Mouse (Mus musculus): ENCODE data around the gene Inka2.

Gene Inka2

DNA sequence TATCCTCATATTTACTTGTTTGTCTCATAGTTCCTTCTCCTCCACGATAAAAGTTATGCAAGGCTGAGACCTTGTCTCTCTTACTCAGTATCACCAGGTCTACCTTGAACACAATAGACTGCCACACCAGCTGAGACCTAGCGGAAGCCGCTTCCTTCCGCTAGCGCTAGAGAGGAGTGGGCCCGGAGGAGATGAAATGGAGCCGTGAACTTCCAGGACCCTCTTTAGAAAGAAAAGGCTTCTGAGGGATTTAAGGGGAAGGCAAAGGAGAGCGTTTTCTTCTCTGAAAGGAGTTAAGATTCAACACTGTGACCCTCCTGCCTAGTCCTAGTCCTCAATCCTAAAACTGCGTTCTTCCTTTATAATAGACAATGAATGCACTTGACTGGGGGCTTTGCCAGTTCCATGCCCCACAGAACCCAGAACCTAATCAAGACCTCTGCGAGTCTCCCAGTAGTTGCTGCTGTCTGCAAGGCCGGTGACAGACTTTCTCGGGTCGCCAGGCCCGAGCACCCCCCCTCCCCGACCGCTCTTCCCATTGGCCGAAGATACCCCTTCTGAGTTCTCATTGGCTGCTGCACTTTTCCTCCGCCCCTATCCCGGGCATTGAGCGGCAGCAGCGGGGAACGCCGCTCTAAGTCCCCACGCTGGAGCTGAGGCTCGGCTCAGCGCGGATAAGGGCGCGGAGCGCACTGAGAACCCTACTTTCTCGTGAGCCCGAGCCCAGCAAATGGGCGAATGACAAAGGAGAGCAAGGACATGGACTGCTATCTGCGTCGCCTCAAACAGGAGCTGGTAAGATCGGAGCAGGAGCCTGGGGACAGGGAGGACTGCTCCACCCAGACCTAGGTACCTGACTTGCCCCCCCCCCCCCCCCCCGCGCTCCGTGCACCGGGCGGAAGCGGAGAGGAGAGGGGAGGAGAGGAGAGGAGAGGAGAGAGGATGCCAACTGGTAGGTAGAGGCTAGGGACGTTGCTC lies at the start of gene Inka2:
Gene Inka2 (plus strand): TSS at position 569 of the 978 bp plus-strand sequence.
- CTCF ChIA-PET = interaction anchor here (0.6 kb wide), 1 partner anchor 56 kb away, joined by 4 read pairs; no protein-coding TSS in a partner anchor

DNA sequence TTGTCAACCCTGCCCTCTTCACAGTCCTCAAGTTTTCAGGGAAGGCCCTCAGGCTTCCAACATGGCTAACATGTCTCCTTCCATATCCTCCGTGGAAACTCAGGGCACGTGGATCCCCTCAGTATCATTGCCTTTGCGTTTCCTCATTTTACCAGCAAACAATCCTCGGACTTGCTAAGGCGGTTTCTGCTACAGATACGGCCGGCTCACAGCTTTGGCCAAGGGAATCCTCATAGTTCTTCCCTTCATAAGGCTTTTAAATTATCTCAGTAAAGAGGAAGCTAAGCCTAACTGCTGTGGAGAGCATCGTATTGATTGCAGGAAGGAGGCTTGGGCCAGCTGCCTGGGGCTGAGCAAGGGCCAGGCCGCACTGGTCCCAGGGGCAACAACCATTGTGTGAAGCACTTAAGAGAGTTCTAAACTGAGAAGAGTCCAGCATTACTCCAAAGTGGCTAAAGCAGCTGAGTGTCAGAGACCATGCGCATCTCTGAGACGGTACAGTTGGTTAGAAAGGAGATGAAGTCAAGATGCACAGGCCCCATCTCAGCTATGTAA lies 49.3 kb upstream of the Inka2 start:
- CTCF ChIA-PET = no interaction called here

DNA sequence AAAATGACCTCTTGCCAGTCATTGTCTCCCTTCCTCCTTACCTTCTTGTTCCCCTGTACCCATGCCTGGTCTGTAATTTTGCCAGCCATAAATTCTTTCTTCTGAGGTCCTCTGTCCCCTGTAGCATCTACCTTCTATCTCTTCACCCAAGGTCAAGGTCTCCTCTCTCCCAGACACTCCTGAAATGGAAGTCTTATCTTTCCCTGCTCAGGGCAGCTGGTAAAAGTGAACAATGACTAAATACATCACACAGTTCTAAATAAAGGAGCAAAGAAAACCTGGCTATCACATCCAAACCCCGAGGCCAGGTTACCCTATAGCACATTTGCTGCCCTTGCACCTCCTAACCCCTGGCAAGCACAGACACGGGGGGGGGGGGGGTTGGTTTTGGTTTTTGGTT lies 43.9 kb upstream of the Inka2 start:
- CTCF ChIA-PET = interaction anchor here (0.6 kb wide), 1 partner anchor 1109 kb away, joined by 5 read pairs; no protein-coding TSS in a partner anchor

DNA sequence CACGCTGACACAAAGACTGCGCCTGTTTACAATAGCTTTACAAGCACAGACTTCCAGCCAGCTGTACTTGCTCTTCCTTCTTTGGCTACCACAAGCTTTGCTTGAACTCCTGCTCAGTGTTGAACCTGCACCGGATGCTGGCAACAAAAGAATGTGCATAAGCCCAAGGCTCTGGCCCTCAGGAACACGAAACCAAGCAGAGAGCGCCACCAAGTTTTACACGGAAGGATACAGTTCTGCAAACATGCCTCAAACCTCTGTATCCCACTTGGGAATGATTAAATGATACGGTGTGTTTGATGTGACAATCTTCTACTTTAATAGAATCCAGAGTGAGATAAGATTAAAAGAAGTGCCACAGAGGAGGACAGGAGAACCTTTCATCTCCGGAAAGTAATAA lies 41.4 kb upstream of the Inka2 start:
- CTCF ChIA-PET = no interaction called here

DNA sequence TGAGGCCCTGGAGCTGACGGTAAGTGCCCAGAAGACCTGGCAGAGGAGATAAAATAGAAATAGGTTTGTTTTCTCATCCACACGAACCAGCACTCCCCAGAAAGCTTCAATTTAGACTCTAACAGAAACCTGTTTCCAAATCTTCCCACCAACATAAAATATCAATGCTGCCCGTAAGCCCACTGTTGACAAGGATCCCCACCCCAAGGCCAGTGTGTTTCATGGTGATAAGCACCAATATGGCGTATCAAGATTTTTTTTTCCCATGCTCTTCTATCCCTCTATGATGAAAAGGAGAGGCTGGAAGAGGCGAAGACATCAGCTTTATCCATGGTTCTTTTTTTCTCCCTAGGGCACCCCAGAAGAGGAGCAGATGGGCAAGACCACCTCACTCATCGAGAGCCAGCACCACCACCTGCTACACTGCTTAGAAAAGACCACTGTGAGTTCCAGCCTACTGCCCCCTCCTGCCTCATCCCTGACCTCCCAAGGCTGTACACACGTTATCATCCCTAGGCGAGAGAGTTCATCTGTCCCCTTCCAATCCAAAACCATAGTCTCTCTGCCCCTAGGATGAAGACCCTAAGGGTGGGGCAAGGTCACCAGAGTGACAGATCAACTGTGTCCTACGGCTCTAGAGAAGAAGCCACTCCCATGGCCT lies 39.2 kb upstream of the Inka2 start:
- CTCF ChIA-PET = no interaction called here

DNA sequence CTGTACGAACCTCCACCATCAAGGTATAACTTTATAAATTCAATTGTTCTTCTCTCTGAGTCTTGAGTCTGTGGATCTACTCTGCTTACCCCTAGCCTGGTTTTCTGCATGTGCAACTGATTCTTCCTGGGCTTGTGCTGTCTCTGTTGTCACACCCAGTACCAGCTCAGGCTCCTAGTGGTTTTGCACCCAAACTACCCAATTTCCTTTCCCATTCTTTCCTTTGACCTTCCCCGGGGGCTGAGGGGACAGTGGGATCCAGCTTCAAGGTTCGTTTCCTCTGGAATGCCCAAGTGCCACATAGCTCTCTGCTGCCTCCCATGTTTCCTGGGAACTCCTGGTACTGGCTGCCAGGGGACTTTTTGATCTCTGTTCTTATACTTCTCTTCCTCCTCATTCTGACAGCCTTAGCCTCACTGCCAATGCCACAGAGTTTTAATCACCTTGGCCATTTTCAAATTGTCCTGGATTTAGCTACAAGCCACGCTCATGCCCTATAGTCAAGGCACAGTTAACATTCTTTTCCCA lies 37.3 kb upstream of the Inka2 start:
- CTCF ChIA-PET = interaction anchor here (1.0 kb wide), 1 partner anchor 240 kb away, joined by 3 read pairs; no protein-coding TSS in a partner anchor

DNA sequence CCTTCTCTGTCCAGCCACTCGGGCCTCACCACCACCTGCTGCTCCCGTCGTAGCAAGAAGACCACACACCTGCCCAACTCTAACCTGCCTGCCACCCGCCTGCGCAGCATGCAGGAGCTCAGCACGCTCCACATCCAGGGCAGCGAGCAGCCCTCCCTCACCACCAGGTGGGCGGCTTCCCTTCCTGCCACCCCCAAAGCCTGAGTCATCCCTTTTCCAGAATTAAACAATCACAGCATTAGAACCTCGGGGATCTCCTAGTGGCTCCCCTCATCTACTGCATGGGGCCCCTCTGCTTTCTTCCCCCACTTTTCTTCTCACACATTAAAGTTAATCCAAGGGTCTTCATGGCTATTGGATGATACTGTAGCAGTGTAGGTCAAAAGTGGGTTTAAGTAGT lies 36.2 kb upstream of the Inka2 start:
- CTCF ChIA-PET = no interaction called here

DNA sequence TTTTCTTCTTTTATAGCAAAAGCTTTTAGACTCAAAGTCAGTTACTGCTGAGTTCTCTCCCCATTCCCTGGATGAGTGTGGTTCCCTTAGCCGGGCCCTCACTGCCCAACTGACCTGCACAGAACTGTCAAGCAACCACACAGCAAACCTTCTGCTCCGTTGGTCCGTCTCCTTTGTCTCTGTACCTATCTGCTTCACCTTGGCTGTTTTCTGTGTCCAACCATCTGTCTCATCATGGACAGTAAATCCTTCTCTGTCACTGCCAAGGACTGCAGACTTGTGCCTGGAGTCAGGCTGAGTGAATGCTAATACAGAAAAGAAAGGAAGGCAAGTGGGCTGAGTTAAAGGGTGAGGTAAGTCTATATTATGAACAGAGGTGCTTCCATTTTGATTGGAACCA lies 34.6 kb upstream of the Inka2 start:
- CTCF ChIA-PET = no interaction called here

DNA sequence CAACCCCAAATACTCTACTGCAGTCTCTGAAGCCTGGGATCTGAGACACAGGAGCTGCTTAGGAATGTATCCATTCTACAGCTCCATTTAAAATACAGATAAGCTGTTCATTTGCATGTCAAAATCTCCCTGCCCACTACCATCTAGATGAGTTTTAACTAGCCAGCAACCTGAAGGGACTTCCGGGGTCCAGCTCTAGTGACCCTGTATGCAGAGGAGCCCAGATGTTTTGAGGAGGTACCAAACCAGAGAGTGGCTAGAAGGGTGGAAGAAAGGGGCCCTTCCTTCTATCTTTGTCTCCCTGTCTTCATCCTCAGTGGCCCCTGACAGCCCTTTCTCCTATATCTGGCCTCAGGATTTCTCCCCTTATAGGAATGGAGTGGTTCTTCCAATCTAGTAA lies 33.6 kb upstream of the Inka2 start:
- CTCF ChIA-PET = no interaction called here

DNA sequence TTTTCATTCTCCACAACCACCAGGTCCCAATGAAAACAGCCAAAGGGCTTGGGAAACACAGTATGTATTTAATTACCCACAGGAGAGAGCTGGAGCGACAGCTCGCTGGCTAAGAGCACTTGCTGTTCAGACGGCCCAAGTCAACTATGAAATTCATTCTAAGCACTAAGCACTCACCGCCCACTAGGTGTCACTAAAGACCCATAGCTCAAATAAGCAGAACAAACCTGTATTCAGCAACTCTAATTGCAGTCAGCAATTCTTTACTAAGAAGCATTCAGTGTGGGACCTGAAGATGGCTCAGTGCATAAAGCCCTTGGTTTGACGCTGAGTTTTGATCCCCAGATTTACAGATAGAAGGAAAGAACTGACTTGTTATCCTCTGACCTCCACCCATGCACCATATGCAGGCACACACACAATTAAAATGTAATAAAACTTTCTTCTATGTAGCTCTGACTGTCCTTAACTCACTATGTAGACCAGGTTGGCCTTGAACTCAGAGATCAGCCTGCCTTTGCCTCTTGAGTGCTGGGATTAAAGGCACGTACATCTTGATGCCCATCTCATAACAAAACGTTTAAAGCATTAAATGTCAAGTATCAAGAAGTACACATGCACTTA lies 29.7 kb upstream of the Inka2 start:
- CTCF ChIA-PET = interaction anchor here (0.7 to 1.2 kb wide), 3 partner anchors 26 to 1361 kb away, joined by 3 to 4 read pairs (median 4); no protein-coding TSS in a partner anchor

DNA sequence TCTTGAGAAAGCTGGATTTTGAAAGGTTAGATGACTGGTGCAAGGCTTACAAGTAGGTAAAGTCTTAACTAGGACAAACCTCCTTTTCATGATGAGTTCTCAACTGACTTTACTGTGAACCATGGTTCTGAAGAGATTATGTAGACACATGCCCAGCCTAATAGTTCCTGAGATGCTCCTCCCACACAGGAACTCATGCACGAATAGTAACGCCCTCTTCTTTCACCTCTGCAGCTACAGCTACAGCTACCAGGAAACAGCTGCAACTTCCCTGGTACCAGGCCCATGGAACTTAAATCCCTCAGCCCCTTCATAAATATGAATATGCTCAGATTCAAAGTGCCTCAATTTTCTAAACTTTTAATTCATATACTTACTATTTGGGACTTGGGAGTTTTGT lies 28.5 kb upstream of the Inka2 start:
- CTCF ChIA-PET = no interaction called here

DNA sequence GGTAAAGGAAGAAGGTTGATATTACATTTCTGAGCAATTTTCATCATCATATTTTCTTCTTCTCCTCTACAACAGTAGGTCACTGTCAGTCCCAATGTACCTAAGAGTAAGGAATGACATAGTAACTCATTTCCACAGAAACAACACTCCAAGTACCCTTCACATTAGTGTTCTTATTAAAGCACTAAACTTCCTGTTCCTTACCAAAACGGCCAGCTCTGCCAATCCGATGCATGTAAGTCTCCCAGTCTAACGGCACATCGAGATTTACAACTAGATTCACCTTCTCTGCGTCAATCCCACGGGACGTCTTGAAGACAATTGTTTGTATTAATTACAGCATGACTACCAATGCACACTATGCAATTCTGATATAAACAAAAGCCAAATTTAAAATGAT lies 24.1 kb upstream of the Inka2 start:
- CTCF ChIA-PET = interaction anchor here (0.7 kb wide), 1 partner anchor 278 kb away, joined by 3 read pairs; no protein-coding TSS in a partner anchor

DNA sequence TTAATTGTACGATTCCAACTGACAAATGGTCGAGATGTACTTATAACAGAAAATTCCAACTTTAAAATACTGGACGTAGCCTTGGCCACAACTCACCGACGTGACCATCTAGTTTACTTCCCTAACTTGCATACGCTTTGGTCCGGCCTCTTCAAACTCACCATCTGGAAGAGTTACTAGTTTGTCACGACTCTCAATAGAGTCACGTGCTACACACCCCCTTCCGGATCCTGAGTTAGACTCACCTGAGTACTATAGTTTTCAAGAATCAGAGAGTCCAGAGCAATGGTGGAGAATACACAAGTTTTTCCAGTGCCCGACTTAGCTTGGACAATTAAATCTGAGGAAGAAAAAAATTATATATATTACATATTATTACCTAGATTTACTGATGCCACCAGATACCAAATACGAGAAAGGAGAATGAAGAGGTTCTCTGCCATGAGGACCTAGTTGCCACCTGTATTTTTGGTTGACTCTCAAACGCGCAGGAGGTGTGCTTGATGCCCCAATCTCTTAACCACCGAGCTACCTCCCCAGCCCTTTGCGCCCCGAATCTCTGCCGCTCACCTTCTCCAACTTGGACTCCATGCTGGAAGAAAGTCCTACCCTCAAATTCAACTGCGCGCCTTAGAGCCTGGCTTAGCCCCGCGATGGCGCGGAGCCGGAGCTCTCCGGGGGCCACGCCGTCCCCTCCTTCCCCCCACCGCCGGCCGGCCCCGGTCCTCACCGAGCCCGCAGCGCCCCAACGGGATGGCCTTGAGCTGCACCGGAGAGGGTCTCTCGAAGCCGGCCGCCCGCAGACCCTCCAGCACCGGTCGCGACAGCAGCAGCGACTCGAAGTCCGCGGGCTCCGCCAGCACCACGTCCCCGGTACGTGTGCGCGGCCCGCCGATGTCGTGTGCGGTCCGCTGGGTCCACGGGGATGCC lies 17.7 kb upstream of the Inka2 start:
- CTCF ChIA-PET = no interaction called here

DNA sequence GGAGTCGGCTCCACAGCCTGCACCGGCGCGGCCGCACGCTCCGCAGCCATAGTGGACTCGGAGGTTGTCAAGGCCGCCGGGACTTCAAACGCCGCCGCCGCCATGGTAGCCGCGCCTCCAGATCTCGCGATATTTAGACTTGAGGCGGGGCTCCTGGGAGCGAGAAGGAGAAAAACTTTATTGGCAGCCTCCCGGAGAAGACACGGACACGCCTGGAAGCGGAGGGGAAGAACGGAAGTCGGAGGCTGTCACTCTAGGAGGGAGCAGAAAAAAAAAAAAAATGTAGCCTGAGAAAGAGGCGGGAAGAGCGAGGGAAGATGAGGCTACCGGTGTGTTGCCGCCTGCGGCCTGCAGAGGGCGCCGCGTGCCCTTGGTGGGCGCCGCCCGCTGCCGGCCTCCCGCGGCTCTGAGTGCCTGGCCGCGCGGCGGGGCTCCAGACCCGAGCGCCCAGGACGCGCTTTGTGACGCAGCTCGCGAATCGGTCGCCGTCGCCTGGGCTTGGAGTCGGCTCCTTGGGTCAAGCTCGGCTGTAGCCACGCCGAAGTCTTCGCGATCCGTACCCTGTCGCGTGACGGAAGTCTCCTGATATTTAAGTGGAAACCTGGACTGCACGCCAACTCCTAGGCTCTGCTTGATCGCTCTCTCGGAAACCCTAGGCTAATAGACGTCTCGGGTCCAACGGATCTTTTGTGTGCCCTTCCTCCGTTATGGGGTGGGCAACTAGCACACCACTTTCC lies 16.9 kb upstream of the Inka2 start, which contains the start of gene Ddx20:
Gene Ddx20 (minus strand): TSS at position 251 of the 737 bp plus-strand sequence.
- CTCF ChIA-PET = interaction anchor here (0.7 kb wide), 1 partner anchor 36 kb away, joined by 4 read pairs; no protein-coding TSS in a partner anchor

DNA sequence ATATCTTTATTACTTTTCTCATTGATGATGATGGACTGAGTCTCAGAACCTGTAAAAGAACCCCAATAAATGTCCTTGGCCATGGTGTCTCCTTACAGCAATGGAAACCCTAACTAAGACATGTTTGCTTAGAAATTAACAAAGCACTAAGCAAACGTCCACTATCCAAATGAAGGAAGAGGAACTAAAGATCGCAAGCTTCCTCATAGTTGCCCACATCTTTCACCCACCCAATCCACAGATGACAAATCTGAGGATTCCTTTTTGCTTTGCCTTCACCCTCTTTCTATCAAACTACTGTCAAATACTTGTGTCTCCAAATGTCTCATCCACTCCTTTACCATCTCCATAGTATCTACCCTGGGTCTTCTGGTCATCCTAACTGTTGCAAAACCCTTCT lies 15.9 kb upstream of the Inka2 start:
- CTCF ChIA-PET = interaction anchor here (0.7 kb wide), 1 partner anchor 160 kb away, joined by 3 read pairs; no protein-coding TSS in a partner anchor

DNA sequence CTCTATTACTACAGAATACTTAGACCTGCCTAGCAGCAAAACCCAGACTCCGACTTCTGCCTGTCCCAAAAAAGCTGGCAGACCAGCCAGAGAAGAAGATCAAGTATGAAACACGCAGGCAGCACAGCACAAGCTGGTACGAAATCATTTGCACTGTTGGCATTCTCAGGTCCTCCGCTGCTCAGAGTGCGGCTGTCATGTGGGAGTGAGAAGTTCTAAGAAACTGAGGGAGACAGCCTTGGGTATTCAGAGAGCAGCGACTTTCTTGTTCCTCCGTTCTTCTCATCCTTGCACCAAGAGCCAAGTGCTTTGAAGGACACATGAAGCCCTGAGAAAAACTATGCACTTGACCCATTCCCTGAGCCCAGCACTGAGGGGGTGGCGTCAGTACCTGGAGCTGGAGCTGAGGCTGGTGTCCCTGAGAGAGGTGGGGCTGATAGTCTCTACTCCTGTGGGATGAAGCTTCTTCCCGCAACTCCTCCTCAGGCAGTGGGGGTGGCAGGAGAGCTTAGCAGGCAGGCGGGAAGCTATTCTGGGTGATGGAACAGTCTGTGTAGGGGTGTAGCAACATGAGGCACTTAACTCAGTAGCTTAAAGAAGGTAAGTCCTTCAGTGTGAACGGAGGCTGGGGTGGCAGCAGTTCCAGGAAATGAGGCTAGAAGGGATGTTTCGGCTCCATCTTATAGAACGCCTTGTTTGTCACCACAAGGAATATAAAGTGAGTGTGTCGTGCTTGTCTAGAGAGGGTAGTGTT lies 10.9 kb upstream of the Inka2 start:
- CTCF ChIA-PET = no interaction called here

DNA sequence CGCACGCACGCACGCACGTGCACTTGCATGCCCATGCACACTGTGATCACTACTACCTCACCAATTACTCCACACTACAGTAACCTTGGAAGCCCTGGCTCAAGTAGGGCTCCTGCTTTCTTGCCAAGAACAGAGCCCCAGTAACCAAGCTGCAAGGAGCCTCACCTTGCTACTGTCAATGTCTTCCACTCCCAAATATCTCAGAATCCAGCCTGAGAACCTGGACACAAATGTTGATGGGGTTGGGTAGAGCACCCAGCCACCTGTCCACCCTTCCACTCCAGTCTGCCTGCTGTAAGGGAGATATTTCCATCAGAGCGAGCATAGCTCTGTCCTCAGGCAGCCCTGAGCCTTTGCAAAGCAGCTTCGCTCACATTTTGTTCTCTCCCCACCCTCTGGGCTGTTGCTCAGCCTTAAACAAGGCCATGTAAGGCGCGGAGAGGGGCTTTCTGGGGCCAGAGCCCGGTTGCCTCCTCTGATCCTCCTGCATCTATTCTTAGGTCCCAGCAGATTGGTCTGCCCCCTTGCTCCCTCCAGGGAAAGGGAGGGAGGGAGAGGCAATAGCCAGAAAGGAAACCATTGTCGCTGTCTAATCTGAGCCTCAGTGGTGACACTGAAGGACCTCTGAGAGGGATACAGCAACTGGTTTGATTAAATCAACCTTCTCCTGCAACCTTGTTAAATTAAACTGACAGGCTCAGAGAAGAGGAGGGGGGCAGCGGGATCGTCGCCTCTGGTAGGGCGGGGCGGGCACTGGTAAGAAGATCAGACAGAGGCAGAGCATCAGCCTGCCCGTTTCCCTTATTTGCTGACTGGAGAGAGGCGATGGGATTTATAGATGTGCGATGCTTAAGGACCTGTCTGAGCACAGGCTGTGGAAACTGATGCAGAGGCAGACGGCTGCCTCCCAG lies 8.7 kb upstream of the Inka2 start:
- CTCF ChIA-PET = no interaction called here

All from spleen, embryonic (tissue).